Mouse (Mus musculus): Measurements from ENCODE around the gene Pik3r5.

Pik3r5 gene

DNA sequence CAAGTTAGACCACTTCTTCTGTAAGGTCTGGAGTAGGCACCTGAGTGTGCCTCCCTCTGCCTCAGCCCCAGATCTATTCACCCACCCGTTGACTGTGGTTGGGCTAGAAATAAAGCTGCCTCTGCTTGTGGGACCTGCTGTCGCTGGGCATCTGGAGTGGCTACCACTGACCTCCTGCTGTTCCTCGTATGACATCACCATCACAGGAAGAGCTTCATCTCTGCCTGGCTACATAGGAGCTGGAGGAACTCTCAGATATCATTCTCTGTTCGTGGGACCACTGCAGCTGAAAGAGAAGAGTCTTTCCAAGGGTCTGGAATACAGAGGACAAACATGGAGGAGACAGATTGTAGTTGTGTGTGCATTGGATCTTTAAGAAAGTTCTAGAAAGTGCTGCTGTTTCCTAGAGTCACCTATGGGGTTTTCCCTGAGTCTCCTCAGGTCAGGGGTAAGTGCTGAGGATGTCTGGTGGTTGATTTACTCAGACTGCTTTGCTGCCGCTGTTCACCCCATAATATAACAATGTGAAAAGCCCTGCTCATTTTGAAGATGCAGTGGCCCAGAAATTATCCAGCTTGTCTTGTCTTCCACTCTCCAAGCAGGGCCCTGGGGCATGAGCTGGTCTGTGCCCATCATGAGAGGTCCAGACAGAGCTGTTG lies 20.0 kb downstream of the Pik3r5 start:
- no peak for DNase-seq

DNA sequence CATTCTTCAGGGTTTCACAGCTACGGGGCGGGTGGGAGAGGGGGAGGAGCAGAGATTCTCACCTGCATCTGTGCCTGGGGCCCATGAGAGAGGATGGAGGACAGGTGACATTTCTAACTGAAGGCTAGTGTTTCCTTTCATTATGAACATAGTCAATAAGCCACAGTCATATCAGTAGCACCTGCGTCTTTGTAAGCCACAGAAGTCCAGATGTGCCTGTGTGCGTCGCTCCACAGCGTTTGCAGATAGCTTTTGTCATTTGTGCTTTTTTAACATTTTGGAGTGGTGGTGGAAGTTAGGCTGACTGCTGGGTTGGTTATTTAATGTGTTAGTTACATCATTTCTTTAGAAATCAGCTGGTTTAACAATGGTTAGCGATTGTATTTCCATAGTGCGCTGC lies 20.8 kb downstream of the Pik3r5 start:
- no peak for DNase-seq

DNA sequence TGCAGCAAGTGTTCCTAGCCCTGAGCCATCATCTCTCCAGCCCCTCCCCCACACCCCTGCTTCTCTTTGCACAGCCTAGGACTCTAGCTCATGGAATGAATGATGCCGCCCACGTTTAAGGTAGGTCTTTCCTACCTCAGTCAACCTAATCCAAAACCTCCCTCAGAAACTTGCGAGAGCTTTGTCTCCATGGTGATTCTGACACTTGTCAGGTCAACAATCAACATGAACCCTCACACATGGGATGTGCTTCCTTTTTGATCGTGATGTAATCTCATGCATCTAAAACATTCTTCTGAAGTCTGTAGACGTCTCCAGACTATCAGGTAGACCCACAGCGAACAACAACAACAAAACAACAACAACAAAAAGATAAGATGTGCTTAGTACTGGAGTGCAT lies 21.4 kb downstream of the Pik3r5 start:
- DNase-seq: no peak

DNA sequence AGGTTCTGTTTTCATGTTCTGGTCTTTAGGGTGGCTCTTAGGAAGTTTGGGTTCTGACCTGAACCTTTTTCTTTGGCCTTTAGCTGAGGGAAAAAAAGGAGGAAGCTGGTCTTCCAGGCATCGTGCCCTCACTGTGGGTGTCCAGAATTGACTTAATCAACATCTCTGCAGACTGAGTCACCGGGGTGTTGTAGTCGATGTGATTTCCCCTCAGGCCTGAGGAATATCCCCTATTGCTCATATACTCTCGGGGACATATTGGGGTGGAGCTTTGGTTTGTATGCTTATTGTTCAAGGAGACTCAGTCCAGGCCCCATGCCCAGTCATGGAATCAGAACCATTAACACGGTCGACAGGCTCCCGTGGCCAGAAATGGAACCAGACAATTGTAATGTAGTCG lies 26.2 kb downstream of the Pik3r5 start:
- DNase-seq: no peak

DNA sequence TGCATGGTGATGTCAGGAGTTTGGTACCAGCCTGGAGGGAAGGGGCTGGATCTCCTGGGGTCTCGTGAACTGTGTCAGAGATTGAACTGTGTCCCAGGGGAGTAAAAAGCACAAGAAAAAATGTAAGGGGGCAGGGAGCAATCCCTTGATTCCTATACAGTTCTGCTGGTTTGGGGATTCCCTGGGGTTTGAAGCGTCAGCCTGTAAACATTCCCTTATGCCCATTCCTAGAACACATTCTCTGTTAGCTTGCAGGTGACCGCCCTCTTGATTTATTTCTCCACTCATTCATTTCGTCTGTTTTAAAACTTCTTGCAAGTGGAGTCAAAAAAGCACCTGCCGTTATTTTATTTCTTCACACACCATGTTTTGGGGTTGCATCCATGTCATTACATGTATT lies 27.1 kb downstream of the Pik3r5 start:
- no peak for DNase-seq

DNA sequence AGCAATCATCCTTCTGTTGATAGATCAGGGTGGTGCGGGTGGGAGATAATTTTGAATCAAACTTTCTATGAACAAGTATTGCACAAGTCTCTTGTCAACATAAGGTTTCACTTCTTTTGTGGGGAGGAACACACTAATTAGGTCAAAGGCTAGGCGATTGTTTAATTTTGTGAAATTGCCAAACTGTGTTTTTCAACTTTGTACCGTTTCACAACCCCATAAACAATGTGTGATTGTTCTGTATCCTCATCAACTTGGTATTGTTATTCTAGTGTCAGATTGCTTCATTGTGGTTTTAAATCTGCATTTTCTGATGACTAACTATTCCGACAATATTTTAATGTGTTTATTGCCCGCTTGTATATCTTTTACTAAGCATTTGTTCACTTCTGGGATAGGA lies 27.6 kb downstream of the Pik3r5 start:
- no peak for DNase-seq

DNA sequence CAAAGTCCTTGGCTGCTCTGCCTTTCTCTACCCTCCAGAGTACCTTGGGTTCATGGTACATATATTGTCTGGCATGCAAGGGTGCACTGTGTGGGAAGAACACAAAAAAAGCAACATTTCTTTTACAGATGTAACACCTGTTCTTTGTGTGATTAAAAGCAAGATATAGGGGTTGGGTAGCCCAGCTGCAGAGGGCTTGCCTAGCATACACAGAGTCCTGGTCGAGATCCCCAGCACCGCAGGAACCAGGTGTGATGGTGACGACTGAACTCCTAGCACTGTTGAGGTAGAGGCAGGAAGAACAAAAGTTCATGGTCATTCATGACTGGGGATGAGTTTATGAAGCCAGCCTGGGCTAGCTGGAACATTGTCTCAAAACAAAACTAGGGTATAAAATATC lies 30.8 kb downstream of the Pik3r5 start:
- no peak for DNase-seq

DNA sequence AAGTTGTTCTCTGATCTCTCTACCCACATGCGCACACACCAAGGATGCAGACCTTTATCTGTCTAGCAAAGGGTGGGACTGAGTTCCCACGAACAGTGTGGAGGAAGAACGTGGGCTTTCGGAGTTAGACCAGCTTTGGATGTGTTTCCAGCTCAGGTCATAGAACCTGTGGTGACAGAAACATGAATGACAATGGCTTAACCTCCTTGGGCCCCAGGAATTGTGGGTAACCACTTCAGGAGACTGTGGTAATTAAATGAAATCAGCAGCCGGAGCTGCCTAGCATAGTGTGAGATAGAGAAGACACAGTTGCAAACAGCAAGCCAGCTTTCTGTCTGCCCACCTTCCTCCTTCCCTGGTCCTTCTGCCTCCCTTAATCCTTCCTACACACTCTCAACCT lies 32.3 kb downstream of the Pik3r5 start:
- DNase-seq: no peak

DNA sequence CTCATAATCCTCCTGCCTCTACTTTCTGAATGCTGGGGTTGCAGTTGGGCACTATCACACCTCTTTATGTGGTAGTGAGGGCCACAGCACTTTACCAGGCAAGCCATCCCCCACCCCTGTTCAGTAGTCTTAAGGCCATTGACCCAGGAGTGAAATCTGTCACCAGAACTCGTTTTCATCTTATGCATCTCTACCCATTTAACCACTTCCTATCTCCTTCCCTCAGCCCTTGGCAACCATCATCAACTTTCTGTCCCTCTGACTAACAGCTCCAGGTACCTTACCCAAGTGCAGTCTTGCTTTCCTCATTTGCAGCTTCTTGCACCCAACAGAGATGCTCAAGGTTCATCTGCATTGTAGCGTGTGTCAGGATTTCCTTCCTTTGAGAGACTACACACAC lies 33.2 kb downstream of the Pik3r5 start:
- DNase-seq: no peak

DNA sequence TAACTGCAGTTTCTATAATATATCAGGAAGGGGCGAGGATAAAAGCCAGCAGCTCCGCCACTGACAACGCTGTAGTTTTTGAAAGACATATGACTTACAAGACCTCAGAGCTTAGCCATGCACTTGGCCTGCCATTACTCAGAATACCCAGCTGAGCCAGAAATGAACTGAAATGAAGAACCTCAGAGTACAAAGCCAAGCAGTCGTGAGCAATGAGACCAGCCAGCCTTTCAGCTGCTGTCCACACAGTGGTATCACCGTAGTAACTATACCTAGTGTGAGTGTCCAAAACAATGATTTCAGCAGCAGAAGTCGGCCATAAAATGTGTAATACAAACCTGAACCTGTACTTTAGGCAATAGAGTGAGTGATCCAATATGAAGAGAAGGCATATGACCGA lies 35.5 kb downstream of the Pik3r5 start:
- no peak for DNase-seq

DNA sequence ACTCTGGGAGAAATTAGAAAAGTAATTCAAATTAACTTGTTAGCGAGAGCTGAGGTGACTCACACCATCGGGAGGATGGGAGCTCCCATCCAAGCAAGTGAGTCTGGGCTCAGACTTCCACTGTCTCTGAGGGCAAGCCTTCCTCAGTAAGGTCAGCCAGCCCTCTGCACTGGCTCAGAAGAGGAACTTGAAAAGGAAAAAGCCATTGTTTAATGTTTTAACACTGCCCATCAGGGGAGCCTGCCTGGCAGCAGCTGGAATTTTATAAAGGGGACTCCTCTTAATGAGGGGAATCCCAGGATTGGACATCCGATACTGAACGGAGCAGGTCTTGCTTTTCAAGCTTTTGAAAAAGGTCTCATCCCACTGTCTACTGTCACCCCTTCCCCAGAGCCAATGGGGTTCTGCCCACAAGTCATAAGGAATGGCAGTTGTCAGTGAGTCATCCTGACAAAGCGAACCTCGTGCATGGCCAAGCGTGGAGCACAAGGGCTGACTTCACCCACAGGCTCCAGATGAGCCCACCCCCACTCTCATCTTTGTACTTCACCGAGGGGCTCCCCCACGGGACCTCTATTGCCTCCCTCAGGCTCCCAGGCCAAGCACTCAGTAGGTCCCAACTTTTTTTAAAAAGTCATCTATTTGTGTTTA lies 36.2 kb downstream of the Pik3r5 start:
- no peak for DNase-seq

DNA sequence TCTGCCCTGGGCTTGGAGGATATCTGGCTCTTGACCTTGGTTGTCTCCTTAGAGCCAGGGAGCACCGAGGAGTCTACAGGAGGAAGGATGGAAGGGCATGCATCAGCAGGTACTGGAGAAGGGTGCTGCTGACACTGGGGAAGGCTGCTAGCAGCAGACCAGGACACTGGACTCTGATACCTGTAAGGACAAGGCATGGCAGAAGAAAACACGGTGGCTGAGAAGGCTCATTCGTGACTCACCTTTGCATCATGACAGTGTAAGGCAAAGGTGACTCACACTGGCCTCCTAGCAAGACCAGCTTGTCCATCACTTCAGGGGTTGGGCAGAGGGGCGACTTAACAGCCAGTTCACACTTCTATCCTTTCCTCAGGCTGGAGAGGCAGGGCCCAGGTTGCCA lies 37.0 kb downstream of the Pik3r5 start:
- no peak for DNase-seq

DNA sequence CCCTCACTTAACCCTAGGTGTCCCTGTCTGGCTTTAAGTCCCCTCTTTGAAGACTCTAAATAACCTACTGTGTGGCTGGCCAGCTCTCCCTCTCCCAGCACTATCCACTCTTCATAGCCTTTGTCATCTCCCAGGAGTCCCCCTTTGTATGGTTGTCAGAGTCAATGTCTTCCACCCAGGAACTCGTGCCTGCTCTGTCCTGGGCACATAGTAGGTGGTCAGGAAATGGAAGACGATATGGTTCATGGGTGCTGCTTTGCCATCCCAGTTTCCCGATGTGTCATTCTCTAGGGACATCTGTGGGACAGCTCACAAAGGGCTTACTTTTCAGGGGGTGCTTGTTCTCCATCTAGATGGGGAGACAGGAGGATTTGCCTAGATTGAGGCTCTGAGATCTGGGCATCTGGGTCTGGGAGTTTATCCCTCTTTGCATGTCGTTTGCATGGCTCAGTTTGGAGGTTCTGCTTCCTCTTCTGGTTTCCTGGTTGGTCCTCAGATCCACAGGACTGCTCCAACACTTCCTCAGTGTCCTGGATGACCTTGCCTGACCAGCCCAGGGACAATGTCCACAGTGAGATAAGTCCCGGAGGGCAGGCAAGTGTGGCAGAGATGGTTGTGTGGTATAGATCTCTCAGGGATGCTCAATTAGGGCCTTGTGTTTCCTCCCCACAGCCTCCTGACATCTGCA lies 40.4 kb downstream of the Pik3r5 start:
- DNase-seq: no peak

DNA sequence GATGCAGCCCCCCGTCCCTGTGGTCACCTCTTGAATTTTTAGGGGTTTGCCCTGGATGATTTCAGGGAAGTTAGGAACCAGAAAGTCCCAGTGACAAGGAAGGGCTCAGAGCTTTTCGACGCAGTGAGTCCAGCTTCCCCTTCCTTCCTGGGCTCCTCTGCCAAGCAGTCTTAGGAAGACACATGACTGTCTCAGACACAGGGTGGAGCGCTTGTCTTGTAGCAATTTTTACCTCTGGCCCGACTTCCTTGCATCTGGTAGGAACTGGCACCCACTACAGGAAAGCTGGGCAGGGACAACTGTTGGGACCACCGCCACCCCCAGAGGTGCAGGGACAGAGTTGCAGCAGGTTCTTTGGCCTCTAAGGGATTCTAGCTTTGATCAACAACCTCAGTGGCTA lies 42.7 kb downstream of the Pik3r5 start:
- peak; percentile 8 for DNase-seq

DNA sequence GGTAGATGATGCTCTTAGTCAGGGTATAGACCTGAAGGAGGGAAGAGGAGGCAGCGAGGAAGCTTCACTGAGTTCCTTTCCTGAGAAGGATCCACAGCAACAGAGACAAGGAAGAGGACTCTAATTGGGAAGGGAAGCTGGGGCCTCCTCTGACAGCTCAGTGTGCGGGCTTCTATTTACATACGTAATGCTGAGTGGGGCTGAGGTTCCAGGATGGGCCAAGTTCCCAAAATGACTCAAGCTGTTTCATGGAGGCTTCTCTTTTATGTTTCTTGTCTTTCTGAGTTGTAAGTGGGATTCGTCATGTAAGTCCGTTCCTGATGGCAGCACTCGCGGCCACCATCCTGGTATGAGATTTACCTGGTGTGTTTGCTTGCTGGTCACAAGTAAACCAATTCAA lies 43.8 kb downstream of the Pik3r5 start:
- no peak for DNase-seq

DNA sequence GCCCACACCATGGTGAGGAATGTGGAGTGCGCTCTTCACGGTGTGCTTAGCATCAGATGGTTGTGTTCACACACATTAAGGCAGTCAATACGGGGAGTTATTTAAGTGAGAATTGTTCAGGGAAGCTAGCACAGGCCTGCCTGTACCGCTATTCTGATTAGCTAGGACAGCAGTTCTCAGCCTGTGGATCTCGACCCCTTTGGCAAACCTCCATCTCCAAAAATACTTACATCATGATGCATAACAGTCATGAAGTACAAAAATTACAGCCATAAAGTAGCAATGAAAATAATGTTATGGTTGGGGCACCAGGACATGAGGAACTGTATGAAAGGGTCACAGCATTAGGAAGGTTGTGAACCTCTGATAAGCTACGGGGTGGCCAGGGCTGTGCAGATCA lies 45.7 kb downstream of the Pik3r5 start:
- no peak for DNase-seq

DNA sequence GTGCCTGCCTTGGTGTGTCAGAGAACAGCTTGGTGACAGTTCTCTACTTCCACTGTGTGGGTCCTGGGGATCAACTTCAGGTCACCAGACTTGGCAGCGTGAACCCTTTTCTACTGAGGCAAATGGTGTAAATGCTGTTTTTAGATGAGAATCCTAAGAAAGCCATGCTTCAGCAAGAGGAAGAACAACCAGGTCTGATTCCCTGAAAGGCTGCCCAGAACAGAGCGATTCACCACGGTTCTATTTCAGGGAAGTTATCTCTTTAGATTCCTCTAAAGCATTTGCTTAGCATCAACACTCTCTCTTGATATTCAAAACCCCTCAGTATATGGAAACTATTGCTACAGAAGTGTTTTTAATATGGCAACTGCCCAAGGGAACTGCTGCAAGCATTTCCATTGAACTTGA lies 46.7 kb downstream of the Pik3r5 start:
- DNase-seq: no peak

DNA sequence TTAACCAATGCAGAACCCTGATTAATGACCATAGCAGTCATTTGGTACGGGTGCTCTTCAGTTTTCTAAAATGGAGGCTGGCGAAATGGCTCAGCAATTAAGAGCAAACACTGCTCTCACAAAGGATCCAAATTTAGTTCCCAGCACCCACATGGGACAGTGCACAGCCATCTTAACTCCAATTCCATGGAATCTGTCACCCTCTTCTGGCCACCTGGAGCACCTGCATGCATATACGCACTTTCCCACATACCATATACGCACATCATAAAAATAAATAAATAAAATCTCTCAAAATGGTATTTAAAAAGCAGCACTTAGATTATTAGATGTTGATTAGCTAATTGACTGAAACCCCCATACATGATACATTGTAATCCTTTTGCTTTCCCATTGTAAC lies 48.7 kb downstream of the Pik3r5 start:
- DNase-seq: no peak

DNA sequence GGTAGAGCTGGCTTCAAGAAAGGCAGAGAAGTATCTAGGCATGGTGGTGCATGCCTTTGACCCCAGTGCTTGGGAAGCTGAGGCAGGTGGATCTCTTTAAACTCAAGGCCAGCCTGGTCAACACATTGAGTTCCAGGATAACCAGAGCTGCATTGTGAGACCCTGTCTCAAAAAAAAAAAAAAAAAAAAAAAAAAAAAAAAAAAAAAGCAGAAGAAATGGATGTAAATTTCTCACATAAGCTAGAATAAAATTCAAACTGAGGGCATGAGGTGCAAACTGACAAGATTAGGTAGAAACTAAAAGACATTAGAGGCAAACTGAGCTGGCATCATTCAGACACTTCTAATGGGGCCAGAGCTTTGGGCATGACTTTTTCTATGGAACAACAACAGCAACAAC lies 50.1 kb downstream of the Pik3r5 start:
- DNase-seq: no peak

DNA sequence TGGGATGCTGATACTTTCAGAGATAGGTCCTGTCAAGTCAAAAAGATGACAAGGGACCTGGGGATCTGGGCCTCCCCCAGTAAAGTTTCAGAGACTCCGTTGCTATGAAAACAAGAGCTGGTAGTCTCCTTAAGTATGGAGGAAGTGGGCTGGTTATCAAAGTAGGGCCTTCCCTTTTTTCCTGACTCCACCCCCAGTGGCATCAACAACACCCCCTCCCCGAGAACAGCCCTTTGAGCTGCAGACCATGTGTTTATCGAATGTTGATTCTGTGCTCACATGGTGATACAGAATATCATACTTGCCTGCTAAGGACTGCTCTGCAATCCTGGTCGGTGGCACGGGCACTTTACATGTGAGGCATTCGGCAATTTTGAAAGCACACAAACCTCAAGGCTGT lies 51.3 kb downstream of the Pik3r5 start:
- DNase-seq: no peak

DNA sequence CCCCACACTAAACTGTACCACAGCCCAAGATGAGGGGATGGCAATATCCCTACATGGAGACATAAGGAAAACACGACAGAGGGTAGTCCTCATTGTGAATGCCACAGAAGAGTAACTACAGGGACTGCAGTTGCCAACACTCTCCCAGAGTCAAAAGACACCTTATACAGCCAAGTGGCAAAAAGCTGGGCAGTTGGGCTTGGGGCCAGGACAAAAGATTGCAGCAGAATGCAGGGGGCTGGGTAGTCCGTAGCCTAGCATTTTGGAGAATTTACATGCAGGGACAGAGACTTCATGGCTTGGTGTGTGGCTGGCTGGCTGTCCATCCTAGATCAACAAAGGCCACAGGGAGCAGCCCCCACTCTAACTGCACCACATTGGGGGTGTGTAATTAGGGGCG lies 52.5 kb downstream of the Pik3r5 start:
- DNase-seq: no peak

DNA sequence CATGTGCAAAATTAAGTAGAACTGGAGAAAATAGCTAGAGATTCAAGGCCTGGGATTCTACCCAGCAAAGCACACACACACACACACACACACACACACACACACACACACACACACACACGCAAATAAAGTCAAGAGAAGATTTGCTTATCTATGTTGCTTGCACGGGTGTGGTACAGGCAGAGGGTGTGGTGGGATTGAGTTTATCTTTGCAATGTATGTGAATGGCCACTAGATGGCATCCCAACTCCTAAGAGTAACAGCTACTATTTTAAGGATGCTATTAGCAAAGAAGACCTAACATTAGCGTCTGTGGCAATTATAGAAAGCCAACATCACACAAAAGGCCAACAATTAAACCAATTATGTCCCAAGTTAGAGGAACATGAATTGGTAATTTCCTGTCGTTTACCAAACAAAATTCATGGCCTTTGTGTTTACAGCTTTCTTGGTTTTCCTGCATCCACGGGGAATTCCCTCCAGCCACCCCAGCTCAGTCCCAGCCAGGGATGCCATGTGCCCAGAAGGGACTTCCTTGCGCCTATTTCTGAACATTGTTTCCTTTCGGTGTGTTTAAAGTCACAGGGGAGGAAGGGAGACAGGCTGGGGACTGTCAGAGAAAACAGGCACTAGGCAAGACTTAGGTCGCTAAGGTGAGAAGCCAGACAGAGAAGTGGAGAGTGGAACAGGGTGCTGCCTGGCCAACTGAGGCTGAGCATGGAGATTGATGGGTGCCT lies 53.5 kb downstream of the Pik3r5 start:
- DNase-seq: peak; percentile 50

DNA sequence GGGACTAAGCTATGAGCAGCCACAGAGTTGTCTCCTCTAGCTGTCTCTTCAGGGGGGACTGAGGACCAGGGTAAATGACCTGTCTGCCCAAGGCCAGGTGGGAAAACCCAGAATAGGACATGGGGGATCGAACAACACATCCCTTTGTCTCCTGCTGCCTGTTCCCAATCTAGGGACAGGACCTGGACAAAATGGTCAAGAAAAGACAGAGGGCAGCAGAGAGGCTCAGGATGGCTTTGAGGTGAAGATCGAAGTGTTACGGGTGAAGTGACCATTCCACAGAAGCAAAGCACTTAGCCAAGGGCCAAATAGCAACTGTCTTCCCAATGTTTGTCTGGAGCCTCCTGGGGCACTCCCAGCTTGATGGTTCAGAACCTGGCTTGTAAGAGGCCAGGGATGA lies 54.2 kb downstream of the Pik3r5 start:
- no peak for DNase-seq

DNA sequence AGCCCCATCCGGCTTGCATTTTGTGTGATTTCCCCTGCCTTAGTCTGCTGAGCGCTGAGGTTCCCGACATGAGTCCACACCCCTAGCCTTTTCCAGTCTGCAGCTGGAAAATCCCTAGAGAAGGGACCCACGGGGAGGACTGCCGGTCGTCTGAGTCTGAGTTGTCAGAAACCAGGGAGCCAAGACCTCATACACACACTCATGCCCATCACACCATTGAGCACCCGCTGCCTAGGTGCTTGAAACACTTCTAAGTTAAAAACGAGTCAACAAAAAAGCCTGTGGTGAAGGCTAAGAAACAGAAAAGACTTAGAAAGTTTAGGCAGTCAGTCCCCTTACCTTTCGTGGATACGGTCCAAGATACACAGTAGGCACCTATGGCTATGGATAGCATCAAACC lies 55.8 kb downstream of the Pik3r5 start:
- no peak for DNase-seq

All from kidney, adult 9 months (tissue).